Mouse (Mus musculus): ENCODE results near the gene Agps. TPM values are rescaled to one million over a fixed set of nuclear protein-coding genes. Genes with fewer than 3 reads are reported as not detected.

The Agps gene
- polyA plus RNA-seq, 1 experiment from 2014 or later, result 39.2 TPM

- Histone ChIP-seq H3K9ac (replicated peaks; ENCODE audit: low read length) (no peak overlapping the region), H3K4me1 (ENCODE audit: insufficient read depth, low read length) (no peaks in the 10 kb centered on the region), H3K4me3 (ENCODE audit: low read length) (no peak overlapping the region), H3K9me3 (ENCODE audit: low read length) (no peaks in the 10 kb centered on the region), H3K4me2 (replicated peaks; ENCODE audit: low read depth, low read length) (no peak overlapping the region), H3K36me3 (ENCODE audit: insufficient read depth, low read length) (peaks cover 18% of the 10 kb centered on the region), H3K27me3 (ENCODE audit: insufficient read depth, low read length) (no peaks in the 10 kb centered on the region), H3K27ac (ENCODE audit: low read length) (no peak overlapping the region)
- ATAC-seq (ENCODE audit: low FRiP score, low TSS enrichment), result no peak
- whole genome bisulfite sequencing, result 98% methylated on average over 3 of the region's 3 CpGs
Measured at GRCm38 (mm10) chr2:75861115-75861514, 29.1 kb downstream of the Agps start.

- no peak overlapping the region for H3K4me3 ChIP-seq (ENCODE audit: low read length)
- no peaks in the 10 kb centered on the region for H3K27me3 ChIP-seq (ENCODE audit: insufficient read depth, low read length)
- no peaks in the 10 kb centered on the region for H3K4me1 ChIP-seq (ENCODE audit: insufficient read depth, low read length)
- H3K9ac ChIP-seq (replicated peaks; ENCODE audit: low read length), result no peak overlapping the region
- no peak overlapping the region for H3K4me2 ChIP-seq (replicated peaks; ENCODE audit: low read depth, low read length)
- peak; percentile 31; the same call in 1 of the 2 replicates for ATAC-seq (ENCODE audit: low FRiP score, low TSS enrichment)
- H3K36me3 ChIP-seq (ENCODE audit: insufficient read depth, low read length), result peaks cover 9% of the 10 kb centered on the region; the same call in 1 of the 2 replicates
- 90% methylated on average over 2 of the region's 2 CpGs for WGBS
- H3K27ac ChIP-seq (ENCODE audit: low read length), result no peak overlapping the region
- H3K9me3 ChIP-seq (ENCODE audit: low read length), result no peaks in the 10 kb centered on the region
Measured at GRCm38 (mm10) chr2:75869604-75870003, 37.6 kb downstream of the Agps start.

- H3K36me3 ChIP-seq (ENCODE audit: insufficient read depth, low read length), result 0 out of 2 replicates have a peak, but pooled peaks cover 9% of the 10 kb centered on the region
- H3K9ac ChIP-seq (replicated peaks; ENCODE audit: low read length), result no peak overlapping the region
- H3K9me3 ChIP-seq (ENCODE audit: low read length), result no peaks in the 10 kb centered on the region
- no peaks in the 10 kb centered on the region for H3K27me3 ChIP-seq (ENCODE audit: insufficient read depth, low read length)
- 72% methylated on average over 3 of the region's 3 CpGs for WGBS
- ATAC-seq (ENCODE audit: low FRiP score, low TSS enrichment), result no peak
- no peak overlapping the region for H3K4me2 ChIP-seq (replicated peaks; ENCODE audit: low read depth, low read length)
- no peak overlapping the region for H3K27ac ChIP-seq (ENCODE audit: low read length)
- H3K4me3 ChIP-seq (ENCODE audit: low read length), result no peak overlapping the region
- H3K4me1 ChIP-seq (ENCODE audit: insufficient read depth, low read length), result no peaks in the 10 kb centered on the region
Measured at GRCm38 (mm10) chr2:75874008-75874559, 42.1 kb downstream of the Agps start.

GRCm38 (mm10) chr2:75879791-75880190 lies 47.8 kb downstream of the Agps start:
- no peak overlapping the region for H3K4me2 ChIP-seq (replicated peaks; ENCODE audit: low read depth, low read length)
- H3K4me3 ChIP-seq (ENCODE audit: low read length), result no peak overlapping the region
- 0 out of 2 replicates have a peak, but pooled peaks cover 4% of the 10 kb centered on the region for H3K36me3 ChIP-seq (ENCODE audit: insufficient read depth, low read length)
- H3K9me3 ChIP-seq (ENCODE audit: low read length), result no peaks in the 10 kb centered on the region
- ATAC-seq (ENCODE audit: low FRiP score, low TSS enrichment), result no peak
- no peak overlapping the region for H3K27ac ChIP-seq (ENCODE audit: low read length)
- H3K9ac ChIP-seq (replicated peaks; ENCODE audit: low read length), result no peak overlapping the region
- 45% methylated on average over 3 of the region's 3 CpGs for WGBS
- H3K27me3 ChIP-seq (ENCODE audit: insufficient read depth, low read length), result no peaks in the 10 kb centered on the region
- no peaks in the 10 kb centered on the region for H3K4me1 ChIP-seq (ENCODE audit: insufficient read depth, low read length)

- Histone ChIP-seq H3K4me1 (ENCODE audit: insufficient read depth, low read length) (no peaks in the 10 kb centered on the region), H3K27ac (ENCODE audit: low read length) (no peak overlapping the region), H3K4me3 (ENCODE audit: low read length) (no peak overlapping the region), H3K4me2 (replicated peaks; ENCODE audit: low read depth, low read length) (no peak overlapping the region), H3K36me3 (ENCODE audit: insufficient read depth, low read length) (peaks cover 10% of the 10 kb centered on the region; the same call in 1 of the 2 replicates), H3K9ac (replicated peaks; ENCODE audit: low read length) (no peak overlapping the region), H3K27me3 (ENCODE audit: insufficient read depth, low read length) (no peaks in the 10 kb centered on the region), H3K9me3 (ENCODE audit: low read length) (no peaks in the 10 kb centered on the region)
- WGBS, result 49% methylated on average over 1 of the region's 1 CpGs
- ATAC-seq (ENCODE audit: low FRiP score, low TSS enrichment), result no peak
Measured at GRCm38 (mm10) chr2:75883543-75883942, 51.6 kb downstream of the Agps start.

GRCm38 (mm10) chr2:75891981-75892380 lies 60.0 kb downstream of the Agps start:
- H3K9ac ChIP-seq (replicated peaks; ENCODE audit: low read length), result no peak overlapping the region
- no peaks in the 10 kb centered on the region for H3K27me3 ChIP-seq (ENCODE audit: insufficient read depth, low read length)
- no peaks in the 10 kb centered on the region for H3K4me1 ChIP-seq (ENCODE audit: insufficient read depth, low read length)
- H3K9me3 ChIP-seq (ENCODE audit: low read length), result no peaks in the 10 kb centered on the region
- 77% methylated on average over 4 of the region's 4 CpGs for WGBS
- no peak overlapping the region for H3K4me3 ChIP-seq (ENCODE audit: low read length)
- no peak overlapping the region for H3K4me2 ChIP-seq (replicated peaks; ENCODE audit: low read depth, low read length)
- no peak overlapping the region for H3K27ac ChIP-seq (ENCODE audit: low read length)
- ATAC-seq (ENCODE audit: low FRiP score, low TSS enrichment), result no peak
- H3K36me3 ChIP-seq (ENCODE audit: insufficient read depth, low read length), result peaks cover 12% of the 10 kb centered on the region; the same call in 1 of the 2 replicates

- Histone ChIP-seq H3K4me1 (ENCODE audit: insufficient read depth, low read length) (no peaks in the 10 kb centered on the region), H3K36me3 (ENCODE audit: insufficient read depth, low read length) (peaks cover 16% of the 10 kb centered on the region), H3K4me2 (replicated peaks; ENCODE audit: low read depth, low read length) (no peak overlapping the region), H3K27ac (ENCODE audit: low read length) (no peak overlapping the region), H3K27me3 (ENCODE audit: insufficient read depth, low read length) (no peaks in the 10 kb centered on the region), H3K4me3 (ENCODE audit: low read length) (no peak overlapping the region), H3K9ac (replicated peaks; ENCODE audit: low read length) (no peak overlapping the region), H3K9me3 (ENCODE audit: low read length) (peaks cover 6% of the 10 kb centered on the region)
- 86% methylated on average over 5 of the region's 5 CpGs for WGBS
- ATAC-seq (ENCODE audit: low FRiP score, low TSS enrichment), result no peak
Measured at GRCm38 (mm10) chr2:75895711-75896110, 63.7 kb downstream of the Agps start.

GRCm38 (mm10) chr2:75900281-75900680 lies 68.3 kb downstream of the Agps start:
- no peak overlapping the region for H3K4me3 ChIP-seq (ENCODE audit: low read length)
- no peak for ATAC-seq (ENCODE audit: low FRiP score, low TSS enrichment)
- 80% methylated on average over 1 of the region's 1 CpGs for WGBS

GRCm38 (mm10) chr2:75901869-75902268 lies 69.9 kb downstream of the Agps start:
- Histone ChIP-seq H3K4me2 (replicated peaks; ENCODE audit: low read depth, low read length) (no peak overlapping the region), H3K9ac (replicated peaks; ENCODE audit: low read length) (no peak overlapping the region), H3K9me3 (ENCODE audit: low read length) (peaks cover 6% of the 10 kb centered on the region), H3K36me3 (ENCODE audit: insufficient read depth, low read length) (peaks cover 16% of the 10 kb centered on the region), H3K4me1 (ENCODE audit: insufficient read depth, low read length) (no peaks in the 10 kb centered on the region), H3K27me3 (ENCODE audit: insufficient read depth, low read length) (no peaks in the 10 kb centered on the region), H3K4me3 (ENCODE audit: low read length) (no peak overlapping the region), H3K27ac (ENCODE audit: low read length) (no peak overlapping the region)
- no peak for ATAC-seq (ENCODE audit: low FRiP score, low TSS enrichment)
- 92% methylated on average over 9 of the region's 9 CpGs for WGBS

More at GRCm38 (mm10) chr2:75900281-75900680, 68.3 kb downstream of the Agps start:
- no peak overlapping the region for H3K27ac ChIP-seq (ENCODE audit: low read length)
- H3K4me1 ChIP-seq (ENCODE audit: insufficient read depth, low read length), result no peaks in the 10 kb centered on the region
- H3K9ac ChIP-seq (replicated peaks; ENCODE audit: low read length), result no peak overlapping the region
- no peak overlapping the region for H3K4me2 ChIP-seq (replicated peaks; ENCODE audit: low read depth, low read length)
- H3K27me3 ChIP-seq (ENCODE audit: insufficient read depth, low read length), result no peaks in the 10 kb centered on the region
- peaks cover 16% of the 10 kb centered on the region for H3K36me3 ChIP-seq (ENCODE audit: insufficient read depth, low read length)
- peaks cover 6% of the 10 kb centered on the region for H3K9me3 ChIP-seq (ENCODE audit: low read length)

GRCm38 (mm10) chr2:75907142-75907541 lies 75.2 kb downstream of the Agps start:
- no peak for ATAC-seq (ENCODE audit: low FRiP score, low TSS enrichment)
- Histone ChIP-seq H3K36me3 (ENCODE audit: insufficient read depth, low read length) (peaks cover 12% of the 10 kb centered on the region; the same call in 1 of the 2 replicates), H3K27ac (ENCODE audit: low read length) (no peak overlapping the region), H3K27me3 (ENCODE audit: insufficient read depth, low read length) (no peaks in the 10 kb centered on the region), H3K4me3 (ENCODE audit: low read length) (no peak overlapping the region), H3K4me1 (ENCODE audit: insufficient read depth, low read length) (no peaks in the 10 kb centered on the region), H3K9ac (replicated peaks; ENCODE audit: low read length) (no peak overlapping the region), H3K4me2 (replicated peaks; ENCODE audit: low read depth, low read length) (no peak overlapping the region), H3K9me3 (ENCODE audit: low read length) (no peaks in the 10 kb centered on the region)
- WGBS, result 82% methylated on average over 1 of the region's 1 CpGs
